Mouse (Mus musculus) heart, adult 2 months (tissue): Measurements from ENCODE around the gene Ncan. TPM values are rescaled to one million over a fixed set of nuclear protein-coding genes. Genes with fewer than 3 reads are reported as not detected.

Source experiments
- DNase-seq, 2 experiments: peaks; one replicate each; pipeline ENCODE4 v3.0.0; 2021
- H3K27ac ChIP-seq: fragments of 200-600 bp; 2 replicates; pipeline ENCODE4 v1.8.1; 2022
- H3K27me3 ChIP-seq: fragments of 200-500 bp; 2 replicates; pipeline ENCODE4 v1.6.1; 2012; ENCODE audit warnings: mild to moderate bottlenecking, low read length, inconsistent platforms, mixed read lengths; ENCODE audit not compliant: control insufficient read depth, insufficient read depth
- H3K36me3 ChIP-seq: fragments of 200-500 bp; 2 replicates; pipeline ENCODE4 v1.6.1; 2012; ENCODE audit warnings: low read length, inconsistent platforms; ENCODE audit not compliant: control insufficient read depth, insufficient read depth
- H3K4me1 ChIP-seq: fragments of 200-500 bp; 2 replicates; pipeline ENCODE4 v1.6.1; 2011; ENCODE audit warnings: low read length; ENCODE audit not compliant: control insufficient read depth, insufficient read depth
- H3K4me3 ChIP-seq: fragments of 200-600 bp; 2 replicates; pipeline ENCODE4 v1.8.1; 2022
- H3K79me2 ChIP-seq: fragments of 200-500 bp; replicated peaks from 2 replicates; pipeline ENCODE4 v1.6.1; 2012; ENCODE audit warnings: mild to moderate bottlenecking, inconsistent platforms, low read length, moderate library complexity, mixed read lengths; ENCODE audit not compliant: control insufficient read depth, insufficient read depth
- H3K9ac ChIP-seq: fragments of 200-500 bp; 2 replicates; pipeline ENCODE4 v1.6.1; 2012; ENCODE audit warnings: low read depth, mild to moderate bottlenecking, control low read depth, inconsistent platforms, low read length, mixed read lengths
- CTCF ChIP-seq: fragments of 200-600 bp; IDR thresholded peaks from 2 replicates; pipeline ENCODE4 v1.8.1; 2022; ENCODE audit warnings: antibody characterized with exemption, mild to moderate bottlenecking, moderate library complexity
- EP300 ChIP-seq: fragments of 200-500 bp; IDR thresholded peaks from 2 replicates; pipeline ENCODE4 v1.6.1; 2011; ENCODE audit warnings: low read depth, low read length, control low read depth; ENCODE audit not compliant: insufficient read depth
- POLR2A ChIP-seq: fragments of 200-500 bp; IDR thresholded peaks from 2 replicates; pipeline ENCODE4 v1.6.1; 2011; ENCODE audit warnings: mild to moderate bottlenecking, low read depth, low read length, control low read depth; ENCODE audit not compliant: insufficient read depth
- WGBS: fragments of 180-500 bp; shearing (Covaris S2); methylation state at CpG from one replicate; pipeline ENCODE4 v1.1.7; 2018; 5-methylcytosine and 5-hydroxymethylcytosine counted together
- intact Hi-C: fragments of 180-260 bp; cut with DNase I; formaldehyde crosslinking; loops from one replicate; pipeline ENCODE4 v1.15.1; 2025
- polyA plus RNA-seq: library from polyadenylated mRNA; depleted of rRNA; stranded (reverse); fragments of >200 nt; gene quantifications from 2 replicates; pipeline ENCODE4 v1.2.3, GENCODE M21; 2012
- total RNA-seq, 2 experiments: library from RNA; stranded (reverse); gene quantifications; 2 replicates each; pipeline ENCODE4 v1.2.3; 2021

Ncan gene
- total and polyA plus RNA-seq, 3 experiments: 0.02 to 0.08 TPM; not detected in 1

DNA sequence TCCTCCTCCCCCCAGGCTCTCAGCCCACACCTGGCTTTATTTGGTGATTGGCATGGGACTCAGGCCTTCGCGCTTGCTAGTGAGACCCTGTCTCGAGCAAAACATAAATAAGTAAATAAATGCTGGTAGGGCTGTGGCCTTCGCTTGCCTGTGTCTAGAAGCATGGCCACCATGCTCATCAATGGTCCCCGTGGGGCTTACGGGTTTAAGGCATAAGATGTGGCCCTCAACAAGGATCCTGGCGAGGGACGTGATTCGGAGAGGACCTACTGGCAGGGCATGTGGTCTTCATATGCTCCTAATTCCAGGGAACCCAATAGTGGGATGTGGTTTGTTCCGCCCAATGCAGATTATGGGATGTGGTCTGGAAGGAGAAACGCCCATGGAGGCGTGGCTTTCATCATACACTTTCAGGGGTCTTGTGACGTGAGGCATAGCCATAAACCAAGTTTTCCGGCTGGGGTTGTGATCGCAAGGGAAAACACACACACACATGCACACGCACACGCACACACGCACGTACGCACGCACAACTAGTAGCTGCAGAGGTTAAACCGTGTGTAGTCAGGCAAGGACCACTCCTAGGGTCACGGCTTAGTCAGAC, 9.4 kb downstream of the Ncan start:
- intact Hi-C loops: no loop called here
- Histone ChIP-seq H3K36me3 (no peaks in the 10 kb centered on the region), H3K9ac (no peak overlapping the region), H3K4me1 (no peaks in the 10 kb centered on the region), H3K79me2 (no peaks in the 10 kb centered on the region), H3K27me3 (peaks cover 9% of the 10 kb centered on the region; the same call in 1 of the 2 replicates), H3K4me3 (no peak overlapping the region), H3K27ac (no peak overlapping the region)
- TF ChIP-seq POLR2A: no peak
- no peak for TF ChIP-seq EP300
- no peak for TF ChIP-seq CTCF
- no peak for DNase-seq
- WGBS: 48% methylated on average over 23 of the region's 23 CpGs

DNA sequence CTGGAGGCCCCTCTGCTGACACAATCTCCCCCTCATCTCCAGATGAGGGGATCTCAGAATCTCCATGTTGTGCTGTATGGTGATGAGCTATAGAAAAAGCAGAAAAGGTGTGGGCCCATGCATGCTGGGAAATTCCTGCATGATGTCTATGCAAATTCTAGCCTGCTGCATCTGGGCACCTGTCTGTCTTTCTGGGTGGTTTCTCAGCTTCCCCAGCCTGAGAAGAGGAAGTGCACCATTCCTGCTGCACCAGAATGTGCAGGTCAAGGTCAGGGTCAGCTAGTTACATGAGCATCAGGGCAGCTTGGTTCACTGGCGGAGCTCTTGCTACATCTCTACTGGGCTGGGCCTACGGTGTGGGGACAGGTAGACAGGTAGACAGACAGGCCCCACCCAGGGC, 10.2 kb downstream of the Ncan start:
- Histone ChIP-seq H3K27me3 (peaks cover 9% of the 10 kb centered on the region; the same call in 1 of the 2 replicates), H3K4me3 (no peak overlapping the region), H3K9ac (no peak overlapping the region), H3K27ac (no peak overlapping the region), H3K4me1 (no peaks in the 10 kb centered on the region), H3K79me2 (no peaks in the 10 kb centered on the region), H3K36me3 (no peaks in the 10 kb centered on the region)
- WGBS: 97% methylated on average over 2 of the region's 2 CpGs
- DNase-seq: no peak
- intact Hi-C loops: no loop called here
- TF ChIP-seq CTCF (no peak), EP300 (no peak), POLR2A (no peak)

DNA sequence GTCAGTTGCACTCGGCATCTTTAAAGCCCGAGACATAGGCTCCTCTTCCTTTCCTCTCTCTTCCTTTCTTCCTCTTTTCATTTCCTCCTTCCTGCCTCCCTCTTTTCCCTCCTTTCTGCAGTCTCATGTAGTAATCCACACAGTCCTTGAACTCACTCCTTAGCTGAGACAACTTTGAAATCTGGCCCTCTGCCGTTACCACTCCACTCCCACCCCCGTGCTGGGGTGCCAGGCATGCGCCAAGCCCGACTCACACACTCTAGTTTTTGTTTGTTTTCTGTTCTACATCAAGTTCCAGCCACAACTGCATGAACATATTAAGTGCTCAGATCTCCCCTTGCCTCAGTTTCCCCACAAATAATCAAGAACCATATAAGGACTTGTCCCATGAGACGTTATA, 15.8 kb downstream of the Ncan start:
- Histone ChIP-seq H3K27ac (no peak overlapping the region), H3K4me3 (no peak overlapping the region), H3K36me3 (no peaks in the 10 kb centered on the region), H3K27me3 (no peaks in the 10 kb centered on the region), H3K9ac (no peak overlapping the region), H3K79me2 (no peaks in the 10 kb centered on the region), H3K4me1 (no peaks in the 10 kb centered on the region)
- DNase-seq: no peak
- TF ChIP-seq EP300: no peak
- no peak for TF ChIP-seq POLR2A
- no peak for TF ChIP-seq CTCF
- intact Hi-C loops: loop anchor here (1.0 kb wide), 2 partner anchors 61 to 118 kb away; no protein-coding TSS in a partner anchor
- 64% methylated on average over 7 of the region's 7 CpGs for WGBS

DNA sequence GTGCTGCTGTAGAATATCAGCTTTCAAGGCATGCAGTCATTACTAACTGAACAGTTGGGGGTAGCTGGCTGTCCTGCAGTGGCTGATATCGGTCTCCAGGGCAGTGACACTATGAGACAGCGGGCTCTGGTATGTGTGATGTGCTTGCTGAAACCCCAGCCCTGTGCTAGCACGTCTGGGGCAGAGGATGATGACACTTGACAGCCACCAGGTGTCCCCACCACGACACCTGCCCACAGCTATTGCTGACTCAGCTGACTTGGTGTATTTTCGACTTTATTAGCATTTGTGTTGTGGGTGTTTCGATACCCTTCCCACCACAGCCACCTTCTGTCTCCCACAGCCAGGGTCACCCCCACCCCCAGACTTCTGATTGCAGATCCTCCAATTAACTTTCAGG, 16.2 kb downstream of the Ncan start:
- Histone ChIP-seq H3K4me3 (no peak overlapping the region), H3K27ac (no peak overlapping the region), H3K36me3 (no peaks in the 10 kb centered on the region), H3K27me3 (no peaks in the 10 kb centered on the region), H3K79me2 (no peaks in the 10 kb centered on the region), H3K9ac (no peak overlapping the region), H3K4me1 (no peaks in the 10 kb centered on the region)
- 11% methylated on average over 6 of the region's 6 CpGs for WGBS
- peak; percentile 45 to 56 for DNase-seq
- intact Hi-C loops: loop anchor here (1.0 kb wide), 2 partner anchors 62 to 119 kb away; no protein-coding TSS in a partner anchor
- TF ChIP-seq POLR2A: no peak
- TF ChIP-seq CTCF: peak; percentile 81
- no peak for TF ChIP-seq EP300

DNA sequence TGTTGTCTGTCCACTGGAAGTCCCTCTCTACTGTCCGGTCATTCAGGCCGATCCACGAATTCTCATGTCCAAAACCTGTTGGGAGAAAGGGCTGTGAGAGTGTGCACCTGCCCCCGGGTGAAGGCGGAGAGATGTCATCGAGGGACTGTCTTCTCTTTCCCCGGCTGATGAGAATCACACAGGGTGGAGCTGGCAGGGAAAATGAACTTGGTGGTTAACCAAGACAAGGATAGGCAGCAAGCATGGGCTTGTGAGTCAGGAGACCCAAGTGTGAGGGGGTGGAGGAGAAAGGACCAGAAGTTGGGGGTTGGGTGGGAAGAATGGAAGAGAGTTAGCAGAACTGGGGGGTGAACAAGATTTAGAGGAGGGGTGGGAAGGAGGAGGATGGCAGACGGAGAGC, 20.4 kb downstream of the Ncan start:
- Histone ChIP-seq H3K79me2 (no peaks in the 10 kb centered on the region), H3K36me3 (no peaks in the 10 kb centered on the region), H3K27me3 (no peaks in the 10 kb centered on the region), H3K4me1 (no peaks in the 10 kb centered on the region), H3K4me3 (no peak overlapping the region), H3K9ac (no peak overlapping the region), H3K27ac (no peak overlapping the region)
- TF ChIP-seq CTCF (no peak), EP300 (no peak), POLR2A (no peak)
- intact Hi-C loops: no loop called here
- no peak for DNase-seq
- WGBS: 78% methylated on average over 8 of the region's 8 CpGs

DNA sequence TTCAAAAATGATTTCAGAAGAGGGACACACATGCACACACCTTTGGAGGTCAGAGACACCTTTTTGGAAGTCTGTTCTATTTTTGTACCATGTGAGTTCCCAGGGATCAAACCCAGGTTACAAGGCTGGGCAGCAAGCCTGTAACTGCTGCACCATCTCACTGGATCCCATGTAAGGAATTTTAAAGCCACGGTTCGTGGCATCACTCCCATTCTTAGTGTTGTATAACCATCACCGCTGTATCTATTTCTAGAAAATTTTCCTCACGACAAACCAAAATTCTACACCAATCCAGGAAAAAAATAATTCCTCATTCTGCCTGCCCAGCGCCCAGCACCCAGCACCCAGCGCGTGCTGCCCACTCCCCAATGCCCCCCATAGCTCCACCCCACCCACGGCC, 21.4 kb downstream of the Ncan start:
- Histone ChIP-seq H3K36me3 (no peaks in the 10 kb centered on the region), H3K79me2 (no peaks in the 10 kb centered on the region), H3K9ac (no peak overlapping the region), H3K27me3 (no peaks in the 10 kb centered on the region), H3K4me3 (no peak overlapping the region), H3K4me1 (no peaks in the 10 kb centered on the region), H3K27ac (no peak overlapping the region)
- intact Hi-C loops: no loop called here
- 57% methylated on average over 8 of the region's 8 CpGs for WGBS
- TF ChIP-seq POLR2A: no peak
- TF ChIP-seq CTCF: no peak
- no peak for TF ChIP-seq EP300
- DNase-seq: no peak
